14 mouse cellular contexts compared by ENCODE assay signal in the genomic region with DNA sequence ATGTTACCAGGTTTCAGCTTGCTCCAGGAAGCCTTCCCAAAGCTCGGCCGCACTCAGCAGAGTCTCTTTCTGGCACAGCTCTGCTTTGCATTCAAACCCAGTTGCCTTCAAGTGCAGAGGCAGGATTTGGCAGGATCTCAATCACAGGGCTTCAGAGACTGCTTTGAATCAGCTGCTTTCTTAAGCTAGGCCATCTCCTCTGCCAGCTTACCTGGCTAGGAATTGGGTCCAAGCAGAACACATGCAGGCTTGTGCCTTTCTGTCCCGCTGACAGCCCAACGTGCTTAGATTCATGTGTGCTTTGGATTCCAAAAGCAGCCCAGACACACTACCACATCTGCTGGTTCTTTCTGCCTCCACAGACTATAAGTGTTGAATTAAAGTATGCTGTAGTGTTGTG. TPM values are rescaled to one million over a fixed set of nuclear protein-coding genes. Genes with fewer than 3 reads are reported as not detected.
A peak's percentile ranks its signal among the peaks of the same experiment; 100 is the strongest.
DNase-seq lines count a peak whose midpoint lies in the region; ATAC-seq and TF ChIP-seq lines count a peak whose summit lies in the region.
"Had no signal": no experiment of that assay in that cellular context is flagged by ENCODE, and none has a peak within 500 bp of the region (broad histone marks: within the 10 kb centered on the region; RNA-seq: fewer than 3 reads in every experiment).

No protein-coding gene starts in this region.

- no peak overlapping the region for H3K4me2 ChIP-seq in limb, embryonic 14.5 days (replicated peaks; ENCODE audit: low read depth, low read length, severe bottlenecking)
- H3K4me2 ChIP-seq: liver, embryonic 11.5 days had no signal

- no peak overlapping the region for H3K4me3 ChIP-seq in limb, embryonic 14.5 days (replicated peaks; ENCODE audit: low read length)
- H3K4me3 ChIP-seq in limb, embryonic 10.5 days, result no peak overlapping the region
- H3K4me3 ChIP-seq: forebrain, embryonic 10.5 days; megakaryocyte, embryonic 14.5 days had no signal

- peaks cover 7% of the 10 kb centered on the region for H3K36me3 ChIP-seq in limb, embryonic 14.5 days (ENCODE audit: control insufficient read depth, insufficient read depth, low read length)
- no peaks in the 10 kb centered on the region for H3K36me3 ChIP-seq in limb, embryonic 10.5 days
- H3K36me3 ChIP-seq: forebrain, embryonic 10.5 days; G1E had no signal

- DNase-seq in cerebellum, postnatal 14 days, result peak; percentile 10 to 31
- DNase-seq in cerebellum, postnatal 4 days (ENCODE audit: low spot score in 2 of 2), result no peak
- DNase-seq in limb, embryonic 14.5 days (ENCODE audit: low spot score), result peak; percentile 34
- DNase-seq in limb, embryonic 10.5 days (ENCODE audit: low spot score), result no peak
- DNase-seq in layer of hippocampus, postnatal 36 days, result peak; percentile 18 to 27
- DNase-seq in right cerebral cortex, postnatal 14 days, result peak; percentile 49
- DNase-seq in c-Kit-positive CD71-positive TER-119-positive erythroid progenitor cells, embryonic 14.5 days (ENCODE audit: low spot score), result no peak
- no peak for DNase-seq in lung, postnatal 25 days (ENCODE audit: low spot score)
- DNase-seq: adrenal gland, adult 2 months; cerebellum, adult 9-11 months had no signal

- no peak for ATAC-seq in limb, embryonic 14.5 days (ENCODE audit: low FRiP score, low read depth)

- H3K9ac ChIP-seq in limb, embryonic 14.5 days (ENCODE audit: low read depth, low read length, severe bottlenecking), result no peak overlapping the region

- H3K4me1 ChIP-seq in limb, embryonic 14.5 days (ENCODE audit: control insufficient read depth, insufficient read depth, low read length), result no peaks in the 10 kb centered on the region
- no peaks in the 10 kb centered on the region for H3K4me1 ChIP-seq in limb, embryonic 10.5 days
- H3K4me1 ChIP-seq: forebrain, embryonic 10.5 days; megakaryocyte, embryonic 14.5 days had no signal

- no peak overlapping the region; the same call in 1 of the 2 replicates for H3K27ac ChIP-seq in limb, embryonic 14.5 days (replicated peaks; ENCODE audit: low read depth, low read length)
- H3K27ac ChIP-seq in limb, embryonic 10.5 days, result no peak overlapping the region
- H3K27ac ChIP-seq: forebrain, embryonic 10.5 days had no signal

- no peak for TF ChIP-seq POLR2A in limb, embryonic 14.5 days (IDR thresholded peaks at IDR 0.05; ENCODE audit: borderline replicate concordance, extremely low read depth, insufficient read depth, insufficient read length)

- H3K27me3 ChIP-seq in limb, embryonic 14.5 days (ENCODE audit: control insufficient read depth, insufficient read depth, low read length), result no peaks in the 10 kb centered on the region
- H3K27me3 ChIP-seq in limb, embryonic 10.5 days (ENCODE audit: low read depth, poor library complexity, severe bottlenecking), result no peaks in the 10 kb centered on the region
- H3K27me3 ChIP-seq: megakaryocyte, embryonic 14.5 days had no signal

- H3K9me3 ChIP-seq in limb, embryonic 14.5 days (ENCODE audit: control insufficient read depth, low read length), result no peaks in the 10 kb centered on the region
- H3K9me3 ChIP-seq in limb, embryonic 10.5 days (replicated peaks), result no peaks in the 10 kb centered on the region
- H3K9me3 ChIP-seq: forebrain, embryonic 10.5 days; G1E; megakaryocyte, embryonic 14.5 days had no signal

- 67% methylated on average over 4 of the region's 4 CpGs for WGBS in limb, embryonic 14.5 days
- 93% methylated on average over 4 of the region's 4 CpGs for WGBS in limb, embryonic 10.5 days

RNA-seq across cellular contexts. Expression of gene Ccdc152, which starts 41.2 kb away (rescaled TPM):
- 0.56 and 0.77 TPM in 2 replicates for polyA plus RNA-seq in limb, embryonic 14.5 days (2012; rRNA removed)
- 0.26 TPM in 1 of 2 replicates, not detected in the other for polyA plus RNA-seq in limb, embryonic 14.5 days (2014; fragmentation: Nextera tagmentation; extraction: Ambion mirVana)
- polyA plus RNA-seq in limb, embryonic 10.5 days (2016; fragmentation: Nextera tagmentation; extraction: Ambion mirVana), result not detected in 2 replicates
- not detected for total RNA-seq in layer of hippocampus, postnatal 36 days (2021)
- total RNA-seq: adrenal gland, adult 2 months had no signal
- polyA plus RNA-seq: adrenal gland, adult 2 months; G1E had no signal

Comparison
In these comparisons a context has a peak if more than half of its experiments do, and no peak if none do; other contexts are left out.
1. DNase-seq: peak in cerebellum, postnatal 14 days (2 of 2), limb, embryonic 14.5 days (single experiment), layer of hippocampus, postnatal 36 days (2 of 2) and right cerebral cortex, postnatal 14 days (single experiment); none in cerebellum, postnatal 4 days (0 of 2), limb, embryonic 10.5 days (single experiment), c-Kit-positive CD71-positive TER-119-positive erythroid progenitor cells, embryonic 14.5 days (single experiment) and lung, postnatal 25 days (single experiment).